Mouse (Mus musculus) hindbrain, embryonic 14.5 days (tissue): Measurements from ENCODE around the gene Heg1. TPM values are rescaled to one million over a fixed set of nuclear protein-coding genes. Genes with fewer than 3 reads are reported as not detected.

Experiments used
- ATAC-seq: fragments of 200-750 bp; cut with Nextera tagmentation; 2 replicates; pipeline ENCODE4 v1.8.0; 2017; ENCODE audit warnings: moderate number of reproducible peaks, mild to moderate bottlenecking, moderate TSS enrichment, moderate library complexity; ENCODE audit not compliant: low FRiP score
- DNase-seq: peaks from one replicate; pipeline ENCODE4 v3.0.0-alpha.2; 2015; ENCODE audit warnings: low spot score
- H3K27ac ChIP-seq: fragments of 300-500 bp; sonication (generic); 2 replicates; pipeline ENCODE4 v1.5.1; 2014; ENCODE audit warnings: mild to moderate bottlenecking, moderate library complexity
- H3K27me3 ChIP-seq: fragments of 300-500 bp; sonication (generic); 2 replicates; pipeline ENCODE4 v1.6.1; 2014; ENCODE audit warnings: mild to moderate bottlenecking, low read length, mixed read lengths; ENCODE audit not compliant: control insufficient read depth, insufficient read depth
- H3K36me3 ChIP-seq: fragments of 300-500 bp; sonication (generic); replicated peaks from 2 replicates; pipeline ENCODE4 v1.6.1; 2014; ENCODE audit not compliant: control insufficient read depth, insufficient read depth
- H3K4me1 ChIP-seq: fragments of 300-500 bp; sonication (generic); replicated peaks from 2 replicates; pipeline ENCODE4 v1.6.1; 2014; ENCODE audit warnings: antibody characterized with exemption, low read length, mixed read lengths; ENCODE audit not compliant: control insufficient read depth, insufficient read depth
- H3K4me2 ChIP-seq: fragments of 300-500 bp; sonication (generic); replicated peaks from 2 replicates; pipeline ENCODE4 v1.6.1; 2014; ENCODE audit warnings: mild to moderate bottlenecking, moderate library complexity
- H3K4me3 ChIP-seq: fragments of 300-500 bp; sonication (generic); replicated peaks from 2 replicates; pipeline ENCODE4 v1.5.1; 2014; ENCODE audit warnings: mild to moderate bottlenecking, low read length
- H3K9ac ChIP-seq: fragments of 300-500 bp; sonication (generic); 2 replicates; pipeline ENCODE4 v1.6.1; 2014
- H3K9me3 ChIP-seq: fragments of 300-500 bp; sonication (generic); 2 replicates; pipeline ENCODE4 v1.6.1; 2016; ENCODE audit warnings: low read length; ENCODE audit not compliant: control insufficient read depth
- WGBS: fragments of 180-500 bp; shearing (Covaris S2); extraction: QIAGEN DNeasy Blood & Tissue Kit; methylation state at CpG from one replicate; pipeline ENCODE4 v1.1.7; 2014; 5-methylcytosine and 5-hydroxymethylcytosine counted together
- polyA plus RNA-seq: library from polyadenylated mRNA; unstranded; fragments of >200 nt; fragmentation: Nextera tagmentation; extraction: Ambion mirVana; gene quantifications from 2 replicates; pipeline ENCODE4 v1.2.1, GENCODE M21; 2014

Gene Heg1
- polyA plus RNA-seq, 1 experiment from 2014 or later = 10.7 TPM

DNA sequence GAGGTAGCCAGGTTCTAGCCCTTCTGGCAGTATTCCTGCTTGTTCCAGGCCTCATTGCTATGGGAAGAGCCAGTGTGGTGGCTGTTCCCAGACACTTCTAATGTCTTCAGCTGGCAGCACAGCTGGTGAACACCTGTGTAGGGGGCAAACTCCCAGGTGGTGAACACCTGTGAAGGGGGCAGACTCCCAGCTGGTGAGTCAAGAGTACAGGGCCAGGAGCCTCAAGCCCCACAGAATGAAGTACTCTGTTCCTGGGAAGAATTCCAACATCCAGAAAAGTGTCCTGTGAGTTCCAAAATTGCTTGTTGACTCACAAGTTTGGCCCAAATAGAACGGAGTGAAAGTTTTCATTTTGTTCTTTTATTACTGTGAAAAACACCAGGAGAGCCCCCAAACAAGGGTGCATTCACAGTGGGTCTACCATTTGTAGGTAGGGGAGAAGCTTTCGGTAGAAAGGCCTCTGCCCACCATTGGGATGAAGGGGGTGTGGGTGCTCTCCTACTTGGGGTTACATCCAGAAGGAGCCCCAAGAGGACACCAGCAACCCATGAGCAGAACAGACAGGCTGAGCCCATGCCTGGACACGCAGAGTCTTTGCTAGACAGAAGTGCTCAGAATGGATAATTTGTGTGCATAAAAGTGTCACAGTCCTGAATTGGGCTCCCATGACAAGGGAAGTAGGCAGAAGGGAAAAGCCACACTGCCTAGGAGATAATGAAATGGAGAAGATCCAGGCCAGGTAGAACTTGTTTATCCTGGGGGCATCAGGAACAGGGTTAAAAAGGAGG is 84.5 kb downstream of the Heg1 start:
- Histone ChIP-seq H3K4me3 (no peak overlapping the region), H3K9me3 (no peaks in the 10 kb centered on the region), H3K9ac (no peak overlapping the region), H3K27ac (no peak overlapping the region), H3K36me3 (no peaks in the 10 kb centered on the region), H3K4me1 (peaks cover 9% of the 10 kb centered on the region), H3K27me3 (no peaks in the 10 kb centered on the region), H3K4me2 (no peak overlapping the region)
- DNase-seq = no peak
- no peak for ATAC-seq
- 93% methylated on average over 3 of the region's 3 CpGs for WGBS

DNA sequence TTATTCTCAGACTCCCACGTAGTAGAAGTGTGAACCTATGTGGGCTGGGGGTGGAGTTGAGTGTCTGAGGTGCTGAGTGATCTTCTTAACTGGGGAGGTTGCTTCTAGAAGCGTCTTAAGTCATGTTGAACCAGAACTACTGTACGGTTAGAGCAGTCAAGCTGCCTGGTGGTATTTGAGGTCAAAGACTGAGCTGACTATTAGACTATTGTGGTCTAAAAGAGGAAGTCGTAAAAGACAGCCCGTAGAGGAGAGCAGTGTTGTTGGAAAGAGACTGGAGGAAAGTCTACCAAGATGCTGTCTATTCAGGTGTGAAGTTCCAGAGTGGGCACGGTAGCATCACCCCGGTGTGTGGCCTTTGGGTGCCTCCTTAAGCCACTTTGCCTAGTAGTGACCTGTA is 85.7 kb downstream of the Heg1 start:
- H3K9ac ChIP-seq = no peak overlapping the region
- H3K4me2 ChIP-seq = no peak overlapping the region
- no peak overlapping the region for H3K27ac ChIP-seq
- 93% methylated on average over 7 of the region's 7 CpGs for WGBS
- no peaks in the 10 kb centered on the region for H3K27me3 ChIP-seq
- H3K36me3 ChIP-seq = no peaks in the 10 kb centered on the region
- DNase-seq (no peak), ATAC-seq (no peak)
- no peaks in the 10 kb centered on the region for H3K9me3 ChIP-seq
- no peaks in the 10 kb centered on the region for H3K4me1 ChIP-seq
- H3K4me3 ChIP-seq = no peak overlapping the region

DNA sequence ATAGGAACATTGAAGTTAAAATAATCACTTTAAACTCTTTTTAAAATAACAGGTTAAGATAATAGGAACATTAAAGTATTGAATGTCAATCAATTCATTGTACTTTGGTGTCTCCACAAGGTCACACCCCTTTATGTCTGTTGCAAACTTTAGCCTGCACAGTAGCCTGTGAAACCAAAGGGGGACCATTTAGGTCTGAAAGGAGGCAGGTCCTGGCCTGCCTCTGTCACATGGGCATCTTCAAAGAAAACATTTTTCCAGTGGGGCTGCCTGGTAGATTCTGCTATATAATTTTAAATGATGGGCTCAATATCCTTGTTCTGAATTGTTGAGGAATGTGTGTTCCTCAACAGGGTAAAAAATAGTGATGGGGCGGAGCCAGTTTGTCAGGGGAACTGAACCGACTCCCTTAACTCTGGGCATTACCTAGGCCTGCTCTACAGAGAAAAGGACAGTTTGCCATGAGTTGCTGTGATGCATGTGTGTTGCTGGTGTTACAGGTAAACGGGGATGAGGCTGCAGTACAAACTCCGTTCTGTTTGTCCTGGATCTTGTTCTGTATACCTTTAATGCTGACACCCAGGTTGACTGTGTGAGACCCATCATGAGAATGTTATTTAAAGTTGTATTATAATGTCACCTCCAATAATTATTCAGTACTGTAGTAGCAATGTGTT is 86.7 kb downstream of the Heg1 start:
- Histone ChIP-seq H3K4me2 (no peak overlapping the region), H3K36me3 (no peaks in the 10 kb centered on the region), H3K9ac (no peak overlapping the region), H3K4me3 (no peak overlapping the region), H3K4me1 (no peaks in the 10 kb centered on the region), H3K27me3 (no peaks in the 10 kb centered on the region), H3K9me3 (no peaks in the 10 kb centered on the region), H3K27ac (no peak overlapping the region)
- WGBS = 93% methylated on average over 4 of the region's 4 CpGs
- DNase-seq (no peak), ATAC-seq (no peak)

DNA sequence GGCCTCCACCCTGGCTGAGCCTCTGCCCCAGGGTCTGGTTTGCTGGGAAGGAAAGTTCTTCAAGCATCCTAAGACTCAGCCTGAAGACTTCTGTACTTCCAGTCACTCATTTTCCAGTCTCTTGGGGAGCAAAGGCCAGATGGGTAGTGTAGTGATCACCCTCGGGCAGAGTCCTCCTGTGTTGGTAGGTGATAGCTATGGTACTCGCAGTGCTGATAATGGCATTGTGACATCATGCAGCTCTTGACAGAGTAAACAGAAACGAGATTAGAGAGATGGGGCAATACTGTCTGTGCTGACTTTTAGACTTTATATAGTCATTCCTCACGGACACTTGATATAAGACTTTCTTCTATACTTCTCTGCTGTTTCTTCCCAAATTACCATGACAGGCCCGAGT is 88.6 kb downstream of the Heg1 start:
- Histone ChIP-seq H3K4me2 (no peak overlapping the region), H3K27me3 (no peaks in the 10 kb centered on the region), H3K4me1 (no peaks in the 10 kb centered on the region), H3K36me3 (no peaks in the 10 kb centered on the region), H3K4me3 (no peak overlapping the region), H3K27ac (no peak overlapping the region), H3K9ac (no peak overlapping the region), H3K9me3 (no peaks in the 10 kb centered on the region)
- no peak for ATAC-seq
- WGBS = 91% methylated on average over 5 of the region's 5 CpGs
- no peak for DNase-seq

DNA sequence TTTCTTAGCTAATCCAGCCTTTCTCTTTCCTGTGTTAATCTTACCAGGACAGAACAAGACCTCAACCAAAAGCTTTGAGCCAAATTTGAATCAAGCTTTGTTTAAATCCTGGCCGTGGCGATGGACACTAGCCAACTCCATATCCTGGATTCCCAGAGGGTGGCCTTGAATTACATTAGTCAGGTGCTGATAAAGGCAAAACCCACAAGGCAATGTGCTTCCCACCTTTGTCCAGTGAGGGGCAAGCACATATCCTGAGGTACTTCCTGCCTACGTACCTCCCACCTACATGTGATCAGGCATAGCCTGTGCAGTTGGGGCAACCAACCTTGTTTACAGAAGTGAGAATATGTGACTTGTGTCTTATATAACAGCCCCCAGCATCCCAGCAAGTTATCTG is 90.8 kb downstream of the Heg1 start:
- ATAC-seq = no peak
- Histone ChIP-seq H3K36me3 (no peaks in the 10 kb centered on the region), H3K4me2 (no peak overlapping the region), H3K27ac (no peak overlapping the region), H3K9me3 (no peaks in the 10 kb centered on the region), H3K4me1 (no peaks in the 10 kb centered on the region), H3K9ac (no peak overlapping the region), H3K27me3 (no peaks in the 10 kb centered on the region), H3K4me3 (no peak overlapping the region)
- WGBS = 69% methylated on average over 3 of the region's 3 CpGs
- no peak for DNase-seq

DNA sequence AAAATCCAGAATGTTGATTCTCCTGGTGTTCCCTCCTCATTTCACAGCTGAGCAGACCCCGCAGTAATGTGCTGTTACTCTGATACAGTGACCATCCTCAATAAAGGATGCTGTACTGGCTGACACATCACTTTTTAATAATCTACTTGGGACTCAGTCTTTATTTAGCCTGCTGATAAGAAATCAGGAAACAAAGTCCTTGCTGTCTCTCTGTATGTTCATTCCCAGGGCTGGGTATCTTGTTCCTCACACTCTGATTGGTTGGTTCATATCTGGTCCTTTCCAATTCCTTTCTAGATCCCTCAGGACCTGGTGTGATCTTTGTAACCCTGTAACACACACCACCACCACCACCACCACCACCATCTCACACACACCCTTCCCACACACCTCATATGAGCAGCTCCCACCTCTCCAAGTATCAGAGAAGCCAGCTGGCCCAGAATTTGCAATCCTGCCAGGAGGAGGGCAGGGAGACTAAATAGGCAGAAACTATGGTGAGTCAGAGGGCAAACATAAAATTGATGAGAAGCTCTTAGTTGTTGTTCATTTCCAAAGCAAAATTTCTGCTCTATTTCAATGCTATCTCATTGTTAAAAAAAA is 91.7 kb downstream of the Heg1 start:
- H3K4me3 ChIP-seq = no peak overlapping the region
- H3K36me3 ChIP-seq = no peaks in the 10 kb centered on the region
- DNase-seq = no peak
- no peak overlapping the region for H3K4me2 ChIP-seq
- H3K27me3 ChIP-seq = no peaks in the 10 kb centered on the region
- H3K9me3 ChIP-seq = no peaks in the 10 kb centered on the region
- no peak for ATAC-seq
- no peaks in the 10 kb centered on the region for H3K4me1 ChIP-seq
- H3K27ac ChIP-seq = no peak overlapping the region
- no peak overlapping the region for H3K9ac ChIP-seq
- 86% methylated on average over 1 of the region's 1 CpGs for WGBS

DNA sequence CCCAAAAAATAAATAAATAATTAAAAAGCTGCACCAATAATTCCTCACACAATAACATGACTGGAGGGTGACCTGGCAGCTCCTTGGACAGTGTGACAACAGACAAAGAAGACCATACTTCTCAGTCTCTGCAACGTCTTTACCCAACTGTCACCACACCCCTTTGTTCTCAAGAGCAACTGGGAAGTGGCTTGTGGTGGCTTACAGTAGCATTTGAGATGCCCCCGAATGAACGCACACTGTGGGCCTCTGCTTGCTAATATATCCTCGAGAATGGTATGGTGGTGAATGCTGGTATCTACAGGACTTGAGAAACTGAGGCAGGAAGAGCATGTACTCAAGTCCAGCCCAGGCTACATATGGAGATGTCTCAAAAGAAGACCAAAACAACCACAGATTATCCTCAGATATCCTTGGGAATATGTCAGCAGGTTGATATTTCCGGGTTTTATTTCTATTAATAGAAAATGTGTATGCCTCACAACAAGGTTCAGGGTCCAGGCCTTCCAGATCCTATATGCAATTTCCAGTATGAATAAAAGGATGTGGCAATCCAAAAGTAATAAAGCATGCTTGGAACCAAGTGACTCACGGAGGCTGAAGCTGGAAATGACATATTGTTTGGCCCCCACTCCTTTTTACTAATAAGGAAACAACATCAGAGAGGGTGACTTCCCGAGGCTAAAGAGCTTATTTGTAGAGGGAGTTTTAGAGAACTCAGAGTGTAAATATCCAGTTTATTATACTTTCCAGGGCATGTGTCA is 92.8 kb downstream of the Heg1 start:
- H3K27me3 ChIP-seq = no peaks in the 10 kb centered on the region
- H3K4me3 ChIP-seq = no peak overlapping the region
- no peak overlapping the region for H3K9ac ChIP-seq
- H3K27ac ChIP-seq = no peak overlapping the region
- no peak for DNase-seq
- no peaks in the 10 kb centered on the region for H3K9me3 ChIP-seq
- no peaks in the 10 kb centered on the region for H3K36me3 ChIP-seq
- no peaks in the 10 kb centered on the region for H3K4me1 ChIP-seq
- H3K4me2 ChIP-seq = no peak overlapping the region
- ATAC-seq = no peak
- 83% methylated on average over 7 of the region's 7 CpGs for WGBS

DNA sequence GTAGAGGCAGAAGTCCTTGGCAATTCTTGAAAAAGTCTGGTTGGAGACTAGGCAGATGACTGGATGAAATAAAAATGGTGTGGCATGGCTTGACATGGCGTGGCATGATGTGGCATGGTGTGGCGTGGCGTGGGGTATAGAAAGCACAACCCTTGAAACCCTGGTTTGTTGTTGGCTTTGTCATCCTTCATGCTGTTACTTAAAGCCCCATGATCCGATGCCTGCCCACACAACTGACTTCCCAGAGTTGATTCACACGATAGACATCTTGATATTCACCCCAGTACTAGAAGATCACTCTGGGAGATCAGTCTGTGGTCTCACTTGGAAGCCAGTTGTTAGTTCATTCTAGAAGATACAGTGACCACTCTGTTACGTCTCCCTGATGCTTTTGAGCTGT is 93.4 kb downstream of the Heg1 start:
- H3K4me3 ChIP-seq = no peak overlapping the region
- H3K27me3 ChIP-seq = no peaks in the 10 kb centered on the region
- no peaks in the 10 kb centered on the region for H3K9me3 ChIP-seq
- no peaks in the 10 kb centered on the region for H3K36me3 ChIP-seq
- no peak overlapping the region for H3K9ac ChIP-seq
- no peak for ATAC-seq
- no peak overlapping the region for H3K27ac ChIP-seq
- H3K4me1 ChIP-seq = no peaks in the 10 kb centered on the region
- WGBS = 92% methylated on average over 6 of the region's 6 CpGs
- no peak overlapping the region for H3K4me2 ChIP-seq
- DNase-seq = no peak
